Mouse (Mus musculus) C2C12 (cell line): Measurements from ENCODE around the gene Dusp28.

Experiments used
- CEBPB ChIP-seq: IDR thresholded peaks from one replicate; pipeline ENCODE4 v1.6.1; 2011; ENCODE audit warnings: low read depth, mild to moderate bottlenecking, control low read depth, moderate library complexity
- CTCF ChIP-seq: IDR thresholded peaks from one replicate; pipeline ENCODE4 v1.5.1; 2011; ENCODE audit not compliant: control insufficient read depth, insufficient read depth, insufficient read length

DNA sequence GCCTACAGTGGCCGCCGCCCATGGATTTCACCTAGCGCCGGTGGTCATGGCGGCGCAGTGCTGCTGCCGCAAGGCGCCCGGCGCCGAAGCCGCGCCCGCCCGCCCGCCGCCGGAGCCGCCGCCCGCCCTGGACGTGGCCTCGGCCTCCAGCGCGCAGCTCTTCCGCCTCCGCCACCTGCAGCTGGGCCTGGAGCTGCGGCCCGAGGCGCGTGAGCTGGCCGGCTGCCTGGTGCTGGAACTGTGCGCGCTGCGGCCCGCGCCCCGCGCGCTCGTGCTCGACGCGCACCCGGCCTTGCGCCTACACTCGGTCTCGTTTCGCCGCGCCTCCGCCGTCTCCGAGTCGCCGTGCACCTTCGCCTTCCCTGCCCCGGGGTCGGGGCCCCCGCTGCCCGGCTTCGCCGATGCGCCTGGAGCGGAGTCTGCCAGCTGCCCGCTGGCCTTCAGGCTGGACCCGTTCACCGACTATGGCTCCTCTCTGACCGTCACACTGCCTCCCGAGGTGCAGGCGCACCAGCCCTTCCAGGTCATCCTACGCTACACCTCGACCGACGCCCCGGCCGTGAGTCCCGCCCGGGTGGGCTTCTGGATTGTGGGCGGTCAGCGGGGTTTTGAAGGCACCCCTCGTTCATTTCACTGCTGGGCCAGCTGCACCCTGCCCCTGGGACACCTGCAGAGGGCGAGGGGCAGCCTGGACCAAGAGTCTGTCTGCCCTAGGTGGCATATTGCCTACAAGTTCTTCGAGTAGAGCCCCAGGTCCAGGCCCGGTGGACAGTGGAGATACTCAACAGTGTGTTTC is 4.3 kb downstream of the Dusp28 start:
- no peak for TF ChIP-seq CTCF
- no peak for TF ChIP-seq CEBPB
